Mouse (Mus musculus) heart, embryonic 14.5 days (tissue): ENCODE results near the gene Tmprss9. TPM values are rescaled to one million over a fixed set of nuclear protein-coding genes. Genes with fewer than 3 reads are reported as not detected.

Source experiments
- ATAC-seq: fragments of 200-750 bp; cut with Nextera tagmentation; 2 replicates; pipeline ENCODE4 v1.8.0; 2017; ENCODE audit warnings: low read depth, moderate TSS enrichment; ENCODE audit not compliant: insufficient number of reproducible peaks, insufficient read depth, low FRiP score
- H3K27ac ChIP-seq, 2 experiments: fragments of 200-500 bp in 1 of 2; fragments of 300-500 bp in 1 of 2; sonication (generic) in 1 of 2; replicated peaks in 1 of 2; 2 replicates each; pipeline ENCODE4 v1.5.1; 2012 to 2014; ENCODE audit warnings: low read depth in 2 of 2, low read length in 2 of 2, control low read depth in 1 of 2, mild to moderate bottlenecking in 1 of 2, mixed read lengths in 1 of 2; ENCODE audit not compliant: control insufficient read depth in 1 of 2, insufficient read depth in 1 of 2
- H3K27me3 ChIP-seq: fragments of 300-500 bp; sonication (generic); 2 replicates; pipeline ENCODE4 v1.6.1; 2014; ENCODE audit warnings: mild to moderate bottlenecking, low read length, control low read depth; ENCODE audit not compliant: control insufficient read depth, insufficient read depth
- H3K36me3 ChIP-seq: fragments of 300-500 bp; sonication (generic); 2 replicates; pipeline ENCODE4 v1.6.1; 2014; ENCODE audit warnings: mild to moderate bottlenecking, control low read depth, low read length, mixed read lengths; ENCODE audit not compliant: control insufficient read depth, insufficient read depth
- H3K4me1 ChIP-seq, 2 experiments: fragments of 200-500 bp in 1 of 2; fragments of 300-500 bp in 1 of 2; sonication (generic) in 1 of 2; 2 replicates each; pipeline ENCODE4 v1.6.1; 2012 to 2014; ENCODE audit warnings: low read length in 2 of 2, control low read depth in 1 of 2, mixed read lengths in 1 of 2; ENCODE audit not compliant: control insufficient read depth in 2 of 2, insufficient read depth in 2 of 2
- H3K4me2 ChIP-seq: fragments of 300-500 bp; sonication (generic); 2 replicates; pipeline ENCODE4 v1.6.1; 2014; ENCODE audit warnings: mild to moderate bottlenecking, low read length
- H3K4me3 ChIP-seq, 2 experiments: fragments of 200-500 bp in 1 of 2; fragments of 300-500 bp in 1 of 2; sonication (generic) in 1 of 2; 2 replicates each; pipeline ENCODE4 v1.5.1; 2012 to 2014; ENCODE audit warnings: low read length in 2 of 2, mild to moderate bottlenecking in 2 of 2, control low read depth in 1 of 2, low read depth in 1 of 2, moderate library complexity in 1 of 2; ENCODE audit not compliant: control insufficient read depth in 1 of 2, insufficient read depth in 1 of 2
- H3K9ac ChIP-seq: fragments of 300-500 bp; sonication (generic); 2 replicates; pipeline ENCODE4 v1.6.1; 2014; ENCODE audit warnings: mild to moderate bottlenecking, low read length
- H3K9me3 ChIP-seq: fragments of 300-500 bp; sonication (generic); 2 replicates; pipeline ENCODE4 v1.6.1; 2016; ENCODE audit warnings: low read length, control low read depth; ENCODE audit not compliant: control insufficient read depth
- WGBS: fragments of 180-500 bp; shearing (Covaris S2); extraction: QIAGEN DNeasy Blood & Tissue Kit; methylation state at CpG from one replicate; pipeline ENCODE4 v1.1.7; 2014; 5-methylcytosine and 5-hydroxymethylcytosine counted together
- polyA plus RNA-seq: library from polyadenylated mRNA; unstranded; fragments of >200 nt; fragmentation: Nextera tagmentation; extraction: Ambion mirVana; gene quantifications from 2 replicates; pipeline ENCODE4 v1.2.1, GENCODE M21; 2014

Tmprss9 gene
- polyA plus RNA-seq, 1 experiment from 2014 or later: 0.05 TPM

GRCm38 (mm10) chr10:80936135-80936809, 64.6 kb downstream of the Tmprss9 start:
- Histone ChIP-seq H3K27me3 (no peaks in the 10 kb centered on the region), H3K4me1 (peaks cover 80 to 98% of the 10 kb centered on the region in 2 experiments), H3K9me3 (no peaks in the 10 kb centered on the region), H3K9ac (peak overlapping the region; percentile 83), H3K4me2 (peak overlapping the region; percentile 82), H3K4me3 (peak overlapping the region; percentile 44 to 50), H3K27ac (peak overlapping the region; percentile 65 to 89), H3K36me3 (no peaks in the 10 kb centered on the region; the same call in 1 of the 2 replicates)
- peak; percentile 49 for ATAC-seq
- WGBS: 1% methylated on average over 36 of the region's 37 CpGs

- Histone ChIP-seq H3K9me3 (no peaks in the 10 kb centered on the region), H3K9ac (peak overlapping the region; percentile 83; the same call in 1 of the 2 replicates), H3K4me3 (peak overlapping the region in 1 of 2 experiments; percentile 50; a peak in 2 of 4 replicates), H3K27ac (peak overlapping the region; percentile 6 to 89; a peak in 3 of 4 replicates), H3K36me3 (no peaks in the 10 kb centered on the region; the same call in 1 of the 2 replicates), H3K4me1 (peaks cover 78 to 98% of the 10 kb centered on the region in 2 experiments), H3K27me3 (no peaks in the 10 kb centered on the region), H3K4me2 (peak overlapping the region; percentile 82)
- WGBS: 7% methylated on average over 6 of the region's 6 CpGs
- no peak for ATAC-seq
Observed at GRCm38 (mm10) chr10:80936810-80937164, 65.1 kb downstream of the Tmprss9 start.

- Histone ChIP-seq H3K4me2 (peak overlapping the region; percentile 28; the same call in 1 of the 2 replicates), H3K4me3 (no peak overlapping the region), H3K9me3 (no peaks in the 10 kb centered on the region), H3K27ac (peak overlapping the region; percentile 1 to 89; a peak in 2 of 4 replicates), H3K27me3 (no peaks in the 10 kb centered on the region), H3K36me3 (no peaks in the 10 kb centered on the region), H3K9ac (0 out of 2 replicates have a peak overlapping the region, but pooled peaks have one; percentile 34), H3K4me1 (peaks cover 73 to 93% of the 10 kb centered on the region in 2 experiments)
- WGBS: 28% methylated on average over 8 of the region's 8 CpGs
- no peak for ATAC-seq
Observed at GRCm38 (mm10) chr10:80937646-80938045, 66.0 kb downstream of the Tmprss9 start.

GRCm38 (mm10) chr10:80938831-80939550, 67.3 kb downstream of the Tmprss9 start:
- ATAC-seq: no peak
- H3K27ac ChIP-seq: peak overlapping the region; percentile 94 to 97
- 7% methylated on average over 15 of the region's 15 CpGs for WGBS

GRCm38 (mm10) chr10:80939671-80940070, 68.0 kb downstream of the Tmprss9 start:
- peak overlapping the region; percentile 66 for H3K9ac ChIP-seq
- peaks cover 69 to 86% of the 10 kb centered on the region in 2 experiments for H3K4me1 ChIP-seq
- H3K36me3 ChIP-seq: no peaks in the 10 kb centered on the region
- H3K27ac ChIP-seq: peak overlapping the region; percentile 94 to 97
- no peaks in the 10 kb centered on the region for H3K27me3 ChIP-seq
- peak; percentile 33; the same call in 1 of the 2 replicates for ATAC-seq
- peak overlapping the region; percentile 75 for H3K4me2 ChIP-seq
- 3% methylated on average over 28 of the region's 28 CpGs for WGBS
- H3K4me3 ChIP-seq: peak overlapping the region; percentile 27 to 34
- no peaks in the 10 kb centered on the region for H3K9me3 ChIP-seq

More at GRCm38 (mm10) chr10:80938831-80939550, 67.3 kb downstream of the Tmprss9 start:
- H3K9me3 ChIP-seq: no peaks in the 10 kb centered on the region
- H3K9ac ChIP-seq: peak overlapping the region; percentile 66
- peak overlapping the region; percentile 27 to 34 for H3K4me3 ChIP-seq
- H3K4me1 ChIP-seq: peaks cover 71 to 92% of the 10 kb centered on the region in 2 experiments
- H3K36me3 ChIP-seq: no peaks in the 10 kb centered on the region
- no peaks in the 10 kb centered on the region for H3K27me3 ChIP-seq
- H3K4me2 ChIP-seq: peak overlapping the region; percentile 75

GRCm38 (mm10) chr10:80940320-80940987, 68.8 kb downstream of the Tmprss9 start:
- peak overlapping the region; percentile 94 to 97 for H3K27ac ChIP-seq
- peak overlapping the region; percentile 66 for H3K9ac ChIP-seq
- 11% methylated on average over 8 of the region's 8 CpGs for WGBS
- H3K9me3 ChIP-seq: no peaks in the 10 kb centered on the region
- peak overlapping the region; percentile 75 for H3K4me2 ChIP-seq
- no peaks in the 10 kb centered on the region for H3K27me3 ChIP-seq
- no peaks in the 10 kb centered on the region for H3K36me3 ChIP-seq
- peaks cover 64 to 79% of the 10 kb centered on the region in 2 experiments for H3K4me1 ChIP-seq
- H3K4me3 ChIP-seq: peak overlapping the region; percentile 27 to 34; a peak in 3 of 4 replicates
- peak; percentile 72 for ATAC-seq

- peak overlapping the region; percentile 66 for H3K9ac ChIP-seq
- H3K4me1 ChIP-seq: peaks cover 60 to 74% of the 10 kb centered on the region in 2 experiments
- WGBS: 8% methylated on average over 2 of the region's 2 CpGs
Observed at GRCm38 (mm10) chr10:80940988-80941347, 69.3 kb downstream of the Tmprss9 start.

More at GRCm38 (mm10) chr10:80940988-80941347, 69.3 kb downstream of the Tmprss9 start:
- H3K36me3 ChIP-seq: no peaks in the 10 kb centered on the region
- peak overlapping the region; percentile 75 for H3K4me2 ChIP-seq
- no peaks in the 10 kb centered on the region for H3K27me3 ChIP-seq
- ATAC-seq: peak; percentile 11
- no peaks in the 10 kb centered on the region for H3K9me3 ChIP-seq
- H3K4me3 ChIP-seq: peak overlapping the region; percentile 9 to 34; a peak in 1 of 4 replicates
- H3K27ac ChIP-seq: peak overlapping the region; percentile 94 to 97
